20 mouse cellular contexts compared by ENCODE assay signal in genomic region chr15:6591527-6591926, GRCm38 (mm10).
DNase-seq lines count a peak whose midpoint lies in the region; ATAC-seq and TF ChIP-seq lines count a peak whose summit lies in the region.
"Had no signal": no experiment of that assay in that cellular context is flagged by ENCODE, and none has a peak within 500 bp of the region (broad histone marks: within the 10 kb centered on the region; RNA-seq: fewer than 3 reads in every experiment).

No protein-coding gene starts in this region.

- H3K9ac ChIP-seq in heart, embryonic 16.5 days (ENCODE audit: low read length): no peak overlapping the region
- no peak overlapping the region for H3K9ac ChIP-seq in lung, postnatal 0 days (replicated peaks; ENCODE audit: low read depth)
- H3K9ac ChIP-seq: forebrain, embryonic 13.5 days; forebrain, postnatal 0 days; heart, embryonic 15.5 days; hindbrain, embryonic 14.5 days had no signal

- 41% methylated on average over 1 of the region's 1 CpGs for WGBS in heart, embryonic 16.5 days
- WGBS in heart, embryonic 10.5 days: 36% methylated on average over 1 of the region's 1 CpGs
- 46% methylated on average over 1 of the region's 1 CpGs for WGBS in lung, postnatal 0 days

- no peak for ATAC-seq in heart, embryonic 16.5 days (replicated peaks; ENCODE audit: extremely low read depth, insufficient read depth, low FRiP score)
- no peak for ATAC-seq in lung, postnatal 0 days
- ATAC-seq: forebrain, embryonic 13.5 days; forebrain, postnatal 0 days; Patski had no signal

- no peak for TF ChIP-seq CTCF in lung, postnatal 0 days (IDR thresholded peaks at IDR 0.05)
- TF ChIP-seq CTCF in left cerebral cortex, adult 2 months (IDR thresholded peaks at IDR 0.05): no peak

- no peaks in the 10 kb centered on the region for H3K36me3 ChIP-seq in heart, embryonic 16.5 days (ENCODE audit: control insufficient read depth, insufficient read depth)
- no peaks in the 10 kb centered on the region for H3K36me3 ChIP-seq in heart, embryonic 10.5 days
- no peaks in the 10 kb centered on the region for H3K36me3 ChIP-seq in lung, postnatal 0 days (ENCODE audit: insufficient read depth, low read length)
- H3K36me3 ChIP-seq: embryonic facial prominence, embryonic 10.5 days; heart, embryonic 15.5 days; hindbrain, embryonic 10.5 days had no signal

- H3K27ac ChIP-seq in heart, embryonic 16.5 days (ENCODE audit: low read length): peak overlapping the region; percentile 27; the same call in 1 of the 2 replicates
- no peak overlapping the region for H3K27ac ChIP-seq in heart, embryonic 10.5 days
- H3K27ac ChIP-seq in lung, postnatal 0 days (ENCODE audit: low read length): no peak overlapping the region
- H3K27ac ChIP-seq in left cerebral cortex, adult 2 months: no peak overlapping the region
- H3K27ac ChIP-seq: embryonic facial prominence, embryonic 10.5 days; forebrain, embryonic 13.5 days; gastrocnemius, adult 2 months; heart, embryonic 15.5 days; hindbrain, embryonic 10.5 days; hindbrain, embryonic 14.5 days had no signal

- no peaks in the 10 kb centered on the region for H3K4me1 ChIP-seq in heart, embryonic 16.5 days (ENCODE audit: control insufficient read depth, insufficient read depth, low read length)
- H3K4me1 ChIP-seq in heart, embryonic 10.5 days: no peaks in the 10 kb centered on the region
- H3K4me1 ChIP-seq in lung, postnatal 0 days (ENCODE audit: insufficient read depth, low read depth, low read length): no peaks in the 10 kb centered on the region
- H3K4me1 ChIP-seq: embryonic facial prominence, embryonic 10.5 days; forebrain, embryonic 13.5 days; heart, embryonic 15.5 days; hindbrain, embryonic 10.5 days had no signal

- TF ChIP-seq EP300 in lung, postnatal 0 days (IDR thresholded peaks at IDR 0.05): no peak

- intact Hi-C loops in left cerebral cortex, adult 2 months (cut with DNase I): no loop called here

- H3K4me2 ChIP-seq in heart, embryonic 16.5 days (ENCODE audit: low read depth, low read length): no peak overlapping the region
- no peak overlapping the region for H3K4me2 ChIP-seq in lung, postnatal 0 days (replicated peaks; ENCODE audit: low read depth, low read length)
- H3K4me2 ChIP-seq: forebrain, embryonic 13.5 days; heart, embryonic 15.5 days; hindbrain, embryonic 14.5 days had no signal

- no peaks in the 10 kb centered on the region for H3K27me3 ChIP-seq in heart, embryonic 16.5 days (ENCODE audit: control insufficient read depth, insufficient read depth, low read length)
- H3K27me3 ChIP-seq in heart, embryonic 10.5 days (ENCODE audit: insufficient read depth, poor library complexity, severe bottlenecking): no peaks in the 10 kb centered on the region
- no peaks in the 10 kb centered on the region for H3K27me3 ChIP-seq in lung, postnatal 0 days (replicated peaks; ENCODE audit: insufficient read depth, low read length)
- H3K27me3 ChIP-seq: forebrain, embryonic 13.5 days; heart, embryonic 15.5 days; Patski had no signal

- no peak overlapping the region for H3K4me3 ChIP-seq in heart, embryonic 16.5 days (ENCODE audit: low read length)
- no peak overlapping the region for H3K4me3 ChIP-seq in heart, embryonic 10.5 days
- no peak overlapping the region for H3K4me3 ChIP-seq in lung, postnatal 0 days (ENCODE audit: low read depth, low read length)
- H3K4me3 ChIP-seq in left cerebral cortex, adult 2 months: no peak overlapping the region
- H3K4me3 ChIP-seq: embryonic facial prominence, embryonic 10.5 days; forebrain, embryonic 13.5 days; gastrocnemius, adult 2 months; heart, embryonic 15.5 days; hindbrain, embryonic 10.5 days had no signal

- no peak for DNase-seq in heart, embryonic 10.5 days (ENCODE audit: low spot score)
- DNase-seq in CD4-positive, CD25-positive, alpha-beta regulatory T cell, adult 2 months (ENCODE audit: low read depth, low spot score): peak; percentile 65
- peak; percentile 52 for DNase-seq in T-cell, adult 2 months (ENCODE audit: low spot score)
- peak; percentile 67 for DNase-seq in naive thymus-derived CD4-positive, alpha-beta T cell, adult 2 months (ENCODE audit: low read depth)
- no peak for DNase-seq in lung, postnatal 0 days (ENCODE audit: low spot score)
- no peak for DNase-seq in left cerebral cortex, adult 2 months (ENCODE audit: extremely low spot score in 1 of 2, low spot score in 2 of 2)
- DNase-seq: adrenal gland, adult 8-10 months; adrenal gland, postnatal 36 days; cerebellum, adult 2 months; cerebellum, postnatal 10 days; forebrain, postnatal 0 days; gastrocnemius, adult 2 months; gastrocnemius, postnatal 25 days had no signal

- H3K9me3 ChIP-seq in heart, embryonic 16.5 days (replicated peaks; ENCODE audit: control insufficient read depth, low read length): no peaks in the 10 kb centered on the region
- no peaks in the 10 kb centered on the region for H3K9me3 ChIP-seq in heart, embryonic 10.5 days
- H3K9me3 ChIP-seq in lung, postnatal 0 days (ENCODE audit: low read length): no peaks in the 10 kb centered on the region
- H3K9me3 ChIP-seq: embryonic facial prominence, embryonic 10.5 days; forebrain, embryonic 13.5 days; heart, embryonic 15.5 days; hindbrain, embryonic 10.5 days had no signal

Comparison
In these comparisons a context has a peak if more than half of its experiments do, and no peak if none do; other contexts are left out.
1. DNase-seq: peak in CD4-positive, CD25-positive, alpha-beta regulatory T cell, adult 2 months (single experiment), T-cell, adult 2 months (single experiment) and naive thymus-derived CD4-positive, alpha-beta T cell, adult 2 months (single experiment); none in heart, embryonic 10.5 days (single experiment), lung, postnatal 0 days (single experiment) and left cerebral cortex, adult 2 months (0 of 2).